Mouse (Mus musculus): ENCODE data around the gene Ralgps1. TPM values are rescaled to one million over a fixed set of nuclear protein-coding genes. Genes with fewer than 3 reads are reported as not detected.

Ralgps1 gene
- total and polyA plus RNA-seq, 3 experiments = 0.89 to 2.6 TPM; not detected in 1

GRCm38 (mm10) chr2:33237581-33237980 is 133.7 kb downstream of the Ralgps1 start:
- DNase-seq (ENCODE audit: low read depth, low spot score) = no peak
- no peaks in the 10 kb centered on the region for H3K9me3 ChIP-seq (replicated peaks; ENCODE audit: insufficient read depth, low read length)
- no peaks in the 10 kb centered on the region for H3K4me1 ChIP-seq (ENCODE audit: control insufficient read depth in 1 of 2, insufficient read depth in 2 of 2, low read length in 2 of 2)
- no peak overlapping the region for H3K9ac ChIP-seq (ENCODE audit: control insufficient read depth, low read depth, low read length, poor library complexity, severe bottlenecking)
- no peak for TF ChIP-seq MYB (IDR thresholded peaks at IDR 0.05; ENCODE audit: low read depth, low read length)
- TF ChIP-seq USF2 (IDR thresholded peaks at IDR 0.05; ENCODE audit: borderline replicate concordance in 1 of 2, insufficient read depth in 1 of 2, low read depth in 1 of 2, low read length in 2 of 2) = no peak
- TF ChIP-seq RCOR1 (IDR thresholded peaks at IDR 0.05; ENCODE audit: low read depth, low read length) = no peak
- TF ChIP-seq ELF1 (IDR thresholded peaks at IDR 0.05; ENCODE audit: low read depth, low read length) = no peak
- no peak for TF ChIP-seq MAFK (IDR thresholded peaks at IDR 0.05; ENCODE audit: borderline replicate concordance, low read depth, low read length)
- TF ChIP-seq UBTF (IDR thresholded peaks at IDR 0.05; ENCODE audit: borderline replicate concordance, insufficient read depth, low read depth, low read length) = no peak
- no peak for TF ChIP-seq CTCF (IDR thresholded peaks at IDR 0.05 in 2 of 3, conservative IDR thresholded peaks at IDR 0.05 in 1 of 3; ENCODE audit: control insufficient read depth in 1 of 3, insufficient read depth in 1 of 3, low read depth in 2 of 3, low read length in 3 of 3, poor library complexity in 1 of 3, severe bottlenecking in 1 of 3)
- no peak for TF ChIP-seq NRF1 (IDR thresholded peaks at IDR 0.05; ENCODE audit: insufficient read depth, low read depth, low read length, poor library complexity, severe bottlenecking)
- TF ChIP-seq E2F4 (IDR thresholded peaks at IDR 0.05; ENCODE audit: borderline replicate concordance, low read depth, low read length) = no peak
- TF ChIP-seq MEF2A (IDR thresholded peaks at IDR 0.05; ENCODE audit: extremely low read depth, insufficient replicate concordance, low read depth, low read length, poor library complexity, severe bottlenecking) = no peak
- TF ChIP-seq SIN3A (IDR thresholded peaks at IDR 0.05; ENCODE audit: low read length) = no peak
- no peak for TF ChIP-seq BHLHE40 (IDR thresholded peaks at IDR 0.05; ENCODE audit: borderline replicate concordance, low read depth, low read length)
- no peak for TF ChIP-seq ZC3H11A (IDR thresholded peaks at IDR 0.05; ENCODE audit: low read depth, low read length)
- TF ChIP-seq NELFE (IDR thresholded peaks at IDR 0.05; ENCODE audit: low read depth, low read length) = no peak
- TF ChIP-seq MAZ (IDR thresholded peaks at IDR 0.05; ENCODE audit: low read depth, low read length) = no peak
- TF ChIP-seq RAD21 (IDR thresholded peaks at IDR 0.05; ENCODE audit: low read depth, low read length) = no peak
- no peak for TF ChIP-seq CHD2 (IDR thresholded peaks at IDR 0.05; ENCODE audit: low read length)
- H3K79me2 ChIP-seq (ENCODE audit: control insufficient read depth, insufficient read depth, low read length, poor library complexity) = no peaks in the 10 kb centered on the region
- no peak overlapping the region for H3K4me3 ChIP-seq (ENCODE audit: control insufficient read depth in 1 of 2, insufficient read depth in 1 of 2, low read depth in 2 of 2, low read length in 2 of 2)
- H3K27me3 ChIP-seq (ENCODE audit: control insufficient read depth in 1 of 2, insufficient read depth in 2 of 2, low read length in 2 of 2) = no peaks in the 10 kb centered on the region
- H3K27ac ChIP-seq (ENCODE audit: control insufficient read depth, low read depth, low read length) = no peak overlapping the region
- H3K36me3 ChIP-seq (ENCODE audit: control insufficient read depth in 1 of 2, insufficient read depth in 2 of 2, low read length in 2 of 2) = no peaks in the 10 kb centered on the region

- DNase-seq (ENCODE audit: low read depth, low spot score) = no peak
- TF ChIP-seq KAT2A (conservative IDR thresholded peaks at IDR 0.05; ENCODE audit: low read depth, low read length) = no peak
- H3K79me2 ChIP-seq (ENCODE audit: control insufficient read depth, insufficient read depth, low read length, poor library complexity) = no peaks in the 10 kb centered on the region
- no peak overlapping the region for H3K27ac ChIP-seq (ENCODE audit: control insufficient read depth, low read depth, low read length)
- no peaks in the 10 kb centered on the region for H3K9me3 ChIP-seq (replicated peaks; ENCODE audit: insufficient read depth, low read length)
- no peak overlapping the region for H3K9ac ChIP-seq (ENCODE audit: control insufficient read depth, low read depth, low read length, poor library complexity, severe bottlenecking)
- H3K36me3 ChIP-seq (ENCODE audit: control insufficient read depth in 1 of 2, insufficient read depth in 2 of 2, low read length in 2 of 2) = no peaks in the 10 kb centered on the region
- no peaks in the 10 kb centered on the region for H3K27me3 ChIP-seq (ENCODE audit: control insufficient read depth in 1 of 2, insufficient read depth in 2 of 2, low read length in 2 of 2)
- no peak overlapping the region for H3K4me3 ChIP-seq (ENCODE audit: control insufficient read depth in 1 of 2, insufficient read depth in 1 of 2, low read depth in 2 of 2, low read length in 2 of 2)
- H3K4me1 ChIP-seq (ENCODE audit: control insufficient read depth in 1 of 2, insufficient read depth in 2 of 2, low read length in 2 of 2) = no peaks in the 10 kb centered on the region
Observed at GRCm38 (mm10) chr2:33234848-33235247, 136.4 kb downstream of the Ralgps1 start.

Measured in MEL (cell line).